10 mouse cellular contexts compared by ENCODE assay signal in the genomic region with DNA sequence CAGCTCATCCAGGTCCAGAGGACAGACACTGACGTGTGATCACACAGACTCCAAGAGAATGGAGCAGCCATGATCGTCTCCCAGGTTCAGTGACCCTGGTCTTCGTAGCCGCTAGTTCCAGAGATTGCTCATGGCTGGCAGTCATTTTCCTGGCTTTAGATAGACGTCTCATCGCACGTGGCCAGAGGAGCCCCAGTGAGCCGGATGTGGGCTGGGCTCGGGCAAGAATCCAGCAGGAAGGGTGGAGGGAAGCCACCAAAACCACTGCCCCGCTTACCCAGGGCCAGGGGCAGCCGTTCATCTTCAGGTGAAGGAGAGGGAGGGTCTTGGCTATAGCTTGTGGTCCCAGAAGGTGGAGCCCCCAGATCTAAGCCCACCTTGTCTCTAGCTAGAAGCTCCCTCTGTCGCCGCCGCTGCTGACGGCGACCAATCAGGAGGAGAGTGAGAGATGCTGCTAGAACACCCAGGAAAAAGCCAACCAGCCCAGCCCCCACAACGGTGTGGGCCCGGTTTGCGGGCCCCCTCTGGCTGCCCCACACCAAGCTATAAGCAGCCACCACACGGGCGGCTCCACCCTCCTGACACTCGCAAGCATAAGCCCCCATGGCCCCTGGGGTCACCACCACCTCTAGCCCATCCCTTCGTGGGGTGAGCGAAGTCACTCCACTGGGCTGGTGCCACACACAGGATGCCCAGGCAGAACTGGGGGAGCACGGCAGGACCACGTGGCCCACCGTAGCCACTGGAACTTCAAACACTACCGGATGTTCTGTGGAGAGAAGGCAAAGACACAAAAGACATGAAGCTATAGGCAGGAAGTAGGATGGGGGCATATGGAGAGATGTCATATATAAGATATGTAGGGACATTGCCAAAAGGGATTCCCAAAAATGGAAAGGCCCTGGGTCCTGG. TPM values are rescaled to one million over a fixed set of nuclear protein-coding genes. Genes with fewer than 3 reads are reported as not detected.
DNase-seq lines count a peak whose midpoint lies in the region; TF ChIP-seq lines count a peak whose summit lies in the region.
"Had no signal": no experiment of that assay in that cellular context is flagged by ENCODE, and none has a peak within 500 bp of the region (broad histone marks: within the 10 kb centered on the region; RNA-seq: fewer than 3 reads in every experiment).

No protein-coding gene starts in this region.

- no peak for TF ChIP-seq CTCF in cerebellum, adult 2 months (IDR thresholded peaks at IDR 0.05; ENCODE audit: borderline replicate concordance, insufficient read depth, low read depth, low read length)

- H3K4me1 ChIP-seq in cerebellum, adult 2 months (ENCODE audit: control insufficient read depth, insufficient read depth, low read length), result peaks cover 18% of the 10 kb centered on the region
- H3K4me1 ChIP-seq: neural tube, embryonic 13.5 days had no signal

- intact Hi-C loops in left cerebral cortex, postnatal 25 days (cut with DNase I), result loop anchor here (10.0 kb wide), 1 partner anchor 191 kb away; the partner anchor contains the start of genes Ccdc142, Gm42688 and Mrpl53

- H3K27ac ChIP-seq in cerebellum, adult 2 months (ENCODE audit: insufficient read depth, low read length), result no peak overlapping the region
- 0 out of 2 replicates have a peak overlapping the region, but pooled peaks have one; percentile 4 for H3K27ac ChIP-seq in macrophage
- H3K27ac ChIP-seq: neural tube, embryonic 13.5 days had no signal

- H3K36me3 ChIP-seq in macrophage (ENCODE audit: inconsistent target), result no peaks in the 10 kb centered on the region

- H3K27me3 ChIP-seq in cerebellum, adult 2 months (ENCODE audit: control insufficient read depth, insufficient read depth, low read length), result no peaks in the 10 kb centered on the region
- H3K27me3 ChIP-seq: neural tube, embryonic 13.5 days had no signal

- DNase-seq in cerebellum, adult 11-12 months, result peak; percentile 46
- DNase-seq in cerebellum, adult 2 months, result no peak
- DNase-seq in right cerebral cortex, postnatal 4 days, result peak; percentile 8
- no peak for DNase-seq in right cerebral cortex, postnatal 14 days
- DNase-seq in layer of hippocampus, postnatal 36 days, result no peak
- DNase-seq in retina, embryonic 14.5 days (ENCODE audit: low spot score), result no peak
- DNase-seq in left cerebral cortex, postnatal 25 days (ENCODE audit: low spot score in 2 of 2), result no peak
- DNase-seq: gastrocnemius, postnatal 25 days had no signal

- 60% methylated on average over 28 of the region's 28 CpGs for WGBS in cerebellum, adult 2 months
- 13% methylated on average over 23 of the region's 28 CpGs for WGBS in macrophage (ENCODE audit: missing documents)

- H3K4me3 ChIP-seq in cerebellum, adult 2 months (replicated peaks; ENCODE audit: insufficient read depth, low read depth, low read length), result no peak overlapping the region
- H3K4me3 ChIP-seq in macrophage (ENCODE audit: inconsistent target), result peak overlapping the region; percentile 9; the same call in 1 of the 2 replicates
- H3K4me3 ChIP-seq: neural tube, embryonic 13.5 days had no signal

- no peaks in the 10 kb centered on the region for H3K79me2 ChIP-seq in macrophage (ENCODE audit: inconsistent target)

- no peak for TF ChIP-seq POLR2A in cerebellum, adult 2 months (IDR thresholded peaks at IDR 0.05; ENCODE audit: borderline replicate concordance, insufficient read depth, low read length)

RNA-seq across cellular contexts. Expression of gene Sema4f, which starts 26.0 kb away (rescaled TPM):
- 44.7 and 52.5 TPM in 2 replicates for polyA plus RNA-seq in cerebellum, adult 2 months (2012; rRNA removed)
- under 1 TPM in 1 of 26 experiments, not detected in 25; 0.20 TPM for total RNA-seq in macrophage (2018; cell fraction: chromatin; rRNA removed)
- total RNA-seq in macrophage (2018; cell fraction: cytosol; rRNA removed), result under 1 TPM in 7 of 26 experiments, not detected in 19; under 0.01 to 0.06 (median 0.05) TPM
- under 1 TPM in 2 of 26 experiments, not detected in 24; 0.32 to 0.38 TPM for total RNA-seq in macrophage (2018; cell fraction: nucleus; rRNA removed)
- polyA plus RNA-seq in macrophage (2018), result not detected in 3 replicates
- 10 to 100 TPM; 41.0 to 41.2 TPM for total RNA-seq in layer of hippocampus, postnatal 36 days (2021)
- total RNA-seq in left cerebral cortex, postnatal 25 days (2021), result 10 to 100 TPM; 37.5 to 40.6 TPM

RNA-seq across cellular contexts. Expression of gene M1ap, which starts 33.1 kb away (rescaled TPM):
- 0.11 and 0.21 TPM in 2 replicates for polyA plus RNA-seq in cerebellum, adult 2 months (2012; rRNA removed)
- 1 to 10 TPM in 3 of 26 experiments, not detected in 23; 1.4 to 2.1 (median 1.6) TPM for total RNA-seq in macrophage (2018; cell fraction: chromatin; rRNA removed)
- 1 to 10 TPM; 1.1 to 3.8 (median 2.4) TPM for total RNA-seq in macrophage (2018; cell fraction: cytosol; rRNA removed)
- 1 to 10 TPM in 10 of 26 experiments, under 1 TPM in 3, not detected in 13; 0.53 to 2.6 (median 1.5) TPM for total RNA-seq in macrophage (2018; cell fraction: nucleus; rRNA removed)
- 1.2 to 2.1 TPM (median 1.8 TPM) in 3 replicates for polyA plus RNA-seq in macrophage (2018)
- total RNA-seq in layer of hippocampus, postnatal 36 days (2021), result not detected
- total RNA-seq in left cerebral cortex, postnatal 25 days (2021), result not detected
- total RNA-seq: gastrocnemius, postnatal 25 days had no signal
- polyA plus RNA-seq: neural tube, embryonic 13.5 days had no signal

Comparison
In these comparisons a context has a peak if more than half of its experiments do, and no peak if none do; other contexts are left out.
1. DNase-seq: peak in cerebellum, adult 11-12 months (single experiment) and right cerebral cortex, postnatal 4 days (single experiment); none in cerebellum, adult 2 months (0 of 2), right cerebral cortex, postnatal 14 days (single experiment), layer of hippocampus, postnatal 36 days (0 of 2), retina, embryonic 14.5 days (single experiment) and left cerebral cortex, postnatal 25 days (0 of 2).